Mouse (Mus musculus) kidney, postnatal 0 days (tissue): ENCODE measurements around the gene C1qtnf1. TPM values are rescaled to one million over a fixed set of nuclear protein-coding genes. Genes with fewer than 3 reads are reported as not detected.
A peak's percentile ranks its signal among the peaks of the same experiment; 100 is the strongest.

Experiments
- ATAC-seq: fragments of 200-750 bp; cut with Nextera tagmentation; replicated peaks from 2 replicates; pipeline ENCODE4 v1.8.0; 2017; ENCODE audit warnings: low read depth, moderate number of reproducible peaks, moderate TSS enrichment, moderate library complexity; ENCODE audit not compliant: low FRiP score
- DNase-seq: peaks from one replicate; pipeline ENCODE4 v3.0.0-alpha.2; 2016; ENCODE audit warnings: low spot score
- H3K27ac ChIP-seq: fragments of 300-500 bp; sonication (generic); 2 replicates; pipeline ENCODE4 v1.5.1; 2014; ENCODE audit warnings: mild to moderate bottlenecking
- H3K27me3 ChIP-seq: fragments of 300-500 bp; sonication (generic); 2 replicates; pipeline ENCODE4 v1.6.1; 2014; ENCODE audit warnings: low read length, mixed read lengths; ENCODE audit not compliant: insufficient read depth
- H3K36me3 ChIP-seq: fragments of 300-500 bp; sonication (generic); 2 replicates; pipeline ENCODE4 v1.6.1; 2014; ENCODE audit warnings: low read length, mixed read lengths; ENCODE audit not compliant: insufficient read depth
- H3K4me1 ChIP-seq: fragments of 300-500 bp; sonication (generic); replicated peaks from 2 replicates; pipeline ENCODE4 v1.6.1; 2014; ENCODE audit warnings: antibody characterized with exemption, low read length, mixed read lengths; ENCODE audit not compliant: insufficient read depth
- H3K4me2 ChIP-seq: fragments of 300-500 bp; sonication (generic); 2 replicates; pipeline ENCODE4 v1.6.1; 2014; ENCODE audit warnings: mild to moderate bottlenecking, low read length, moderate library complexity, mixed read lengths
- H3K4me3 ChIP-seq: fragments of 300-500 bp; sonication (generic); replicated peaks from 2 replicates; pipeline ENCODE4 v1.5.1; 2014; ENCODE audit warnings: low read depth, low read length
- H3K9ac ChIP-seq: fragments of 300-500 bp; sonication (generic); 2 replicates; pipeline ENCODE4 v1.6.1; 2014; ENCODE audit warnings: low read depth, low read length
- H3K9me3 ChIP-seq: fragments of 300-500 bp; sonication (generic); replicated peaks from 2 replicates; pipeline ENCODE4 v1.6.1; 2016; ENCODE audit warnings: low read length, inconsistent platforms, mixed read lengths
- CTCF ChIP-seq: IDR thresholded peaks from 2 replicates; pipeline ENCODE4 v1.5.1; 2016; ENCODE audit warnings: antibody characterized with exemption, low read depth, mild to moderate bottlenecking, moderate library complexity
- WGBS: fragments of 180-500 bp; shearing (Covaris S2); extraction: QIAGEN DNeasy Blood & Tissue Kit; methylation state at CpG from one replicate; pipeline ENCODE4 v1.1.7; 2014; 5-methylcytosine and 5-hydroxymethylcytosine counted together
- polyA plus RNA-seq: library from polyadenylated mRNA; unstranded; fragments of >200 nt; fragmentation: Nextera tagmentation; extraction: Ambion mirVana; gene quantifications from 2 replicates; pipeline ENCODE4 v1.2.1, GENCODE M21; 2015

C1qtnf1 gene
- polyA plus RNA-seq, 1 experiment from 2014 or later: 15.0 TPM

DNA sequence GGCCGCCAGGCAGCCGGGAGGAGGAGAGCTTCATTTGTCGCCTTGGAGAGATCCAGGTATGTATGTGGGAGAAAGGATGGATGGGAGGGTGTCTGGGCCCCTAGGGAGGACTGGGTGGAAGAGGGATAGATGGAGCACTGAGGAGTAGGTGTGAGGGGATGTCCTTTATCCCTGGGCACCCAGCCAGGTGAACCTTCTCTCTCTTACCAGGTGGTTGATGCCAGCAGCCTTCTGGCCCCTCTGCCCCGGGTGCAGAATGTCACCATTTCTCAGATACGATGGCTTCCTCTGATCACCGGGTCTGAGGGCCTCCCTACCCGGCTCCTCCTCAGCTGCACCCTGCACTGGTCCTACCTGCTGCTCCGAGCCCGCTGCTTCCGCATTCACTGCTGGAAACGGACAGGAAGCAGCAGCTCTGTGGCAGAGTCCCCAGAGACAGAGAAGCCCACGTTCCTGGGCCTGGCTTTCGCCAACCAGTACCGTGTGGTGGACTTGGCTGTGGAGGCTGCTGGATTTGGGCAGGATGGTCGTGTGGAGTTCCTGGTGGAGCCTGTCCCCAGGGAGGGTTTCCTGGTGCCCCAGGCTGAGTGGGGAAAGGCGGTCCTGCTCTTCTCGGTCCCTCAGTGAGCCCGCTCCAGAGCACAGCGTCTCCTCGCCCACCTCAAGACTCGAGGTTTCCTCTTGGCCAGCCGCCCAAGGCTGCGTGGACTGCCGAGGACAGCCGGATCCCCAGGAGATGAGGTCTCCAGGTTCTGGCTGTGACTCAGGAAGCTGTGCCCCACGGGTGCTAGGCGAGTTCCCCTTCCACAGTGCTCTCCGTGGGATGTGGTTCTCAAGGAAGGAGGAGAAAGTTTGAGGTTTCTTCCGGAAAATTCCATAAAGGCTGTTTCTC is 59.1 kb downstream of the C1qtnf1 start:
- no peak for ATAC-seq
- H3K4me2 ChIP-seq: no peak overlapping the region
- TF ChIP-seq CTCF: no peak
- H3K36me3 ChIP-seq: 0 out of 2 replicates have a peak, but pooled peaks cover 10% of the 10 kb centered on the region
- no peak overlapping the region for H3K27ac ChIP-seq
- no peak for DNase-seq
- 82% methylated on average over 29 of the region's 29 CpGs for WGBS
- H3K4me3 ChIP-seq: no peak overlapping the region
- no peak overlapping the region for H3K9ac ChIP-seq
- H3K9me3 ChIP-seq: no peaks in the 10 kb centered on the region
- peaks cover 7% of the 10 kb centered on the region for H3K4me1 ChIP-seq
- no peaks in the 10 kb centered on the region for H3K27me3 ChIP-seq

DNA sequence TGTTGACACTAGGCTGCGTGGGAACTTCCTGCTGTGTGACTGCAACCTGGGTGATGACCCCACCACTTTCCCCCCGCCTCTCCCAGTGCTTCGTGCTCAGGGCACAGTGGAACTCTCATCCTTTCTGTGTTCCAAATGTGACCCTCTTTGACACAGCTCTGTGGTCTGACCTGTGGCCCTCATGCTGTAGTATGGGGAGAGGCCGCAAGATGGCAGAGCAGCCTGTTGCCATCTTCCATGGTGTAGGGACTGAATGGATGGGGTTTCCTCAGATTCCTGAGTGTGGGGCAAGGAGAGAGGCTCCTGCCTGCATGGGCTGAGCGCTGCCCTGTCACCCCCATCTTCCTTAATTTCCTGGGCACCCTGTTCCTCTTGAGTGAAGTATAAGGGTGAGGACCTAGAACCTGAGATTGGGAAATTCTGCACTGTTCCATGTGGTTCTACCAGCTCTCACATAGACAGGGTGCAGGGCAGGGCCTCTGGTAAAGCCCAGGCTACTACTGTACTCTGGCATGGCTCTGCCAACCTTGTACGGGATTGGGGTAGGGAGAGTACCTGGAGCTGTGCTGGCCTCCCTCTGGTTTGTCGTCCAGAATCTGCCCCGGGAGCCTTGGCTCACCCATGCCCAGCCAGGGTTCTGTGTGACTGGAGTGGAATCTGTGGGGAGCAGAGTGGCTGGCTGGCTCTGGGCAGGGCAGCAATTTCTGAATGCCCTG is 60.3 kb downstream of the C1qtnf1 start:
- H3K9ac ChIP-seq: no peak overlapping the region
- 0 out of 2 replicates have a peak overlapping the region, but pooled peaks have one; percentile 14 for H3K4me2 ChIP-seq
- peak; percentile 37 for DNase-seq
- no peaks in the 10 kb centered on the region for H3K9me3 ChIP-seq
- 0 out of 2 replicates have a peak overlapping the region, but pooled peaks have one; percentile 19 for H3K27ac ChIP-seq
- H3K4me3 ChIP-seq: no peak overlapping the region
- TF ChIP-seq CTCF: peak; percentile 54
- H3K27me3 ChIP-seq: no peaks in the 10 kb centered on the region
- 62% methylated on average over 8 of the region's 8 CpGs for WGBS
- H3K4me1 ChIP-seq: peaks cover 7% of the 10 kb centered on the region
- H3K36me3 ChIP-seq: 0 out of 2 replicates have a peak, but pooled peaks cover 10% of the 10 kb centered on the region
- ATAC-seq: no peak; the same call in 1 of the 2 replicates

DNA sequence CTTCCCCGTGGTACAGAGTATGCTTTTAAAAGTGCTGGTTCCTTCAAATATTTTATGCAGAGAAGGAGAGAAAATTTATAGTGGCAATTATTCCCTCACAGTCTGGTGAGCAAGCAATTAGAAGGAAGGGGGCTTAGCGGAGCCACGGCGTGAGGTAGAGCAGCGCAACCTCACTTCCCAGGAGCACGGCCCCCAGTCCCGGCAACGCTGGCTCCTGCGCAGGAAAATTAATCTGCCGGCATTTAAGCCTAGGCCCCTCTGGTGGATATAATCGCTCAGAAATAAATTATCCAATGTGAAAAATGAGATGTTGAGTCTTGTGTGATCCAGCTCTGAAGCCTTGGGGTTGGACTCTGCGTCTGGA is 60.9 kb downstream of the C1qtnf1 start:
- no peak for TF ChIP-seq CTCF
- Histone ChIP-seq H3K27ac (0 out of 2 replicates have a peak overlapping the region, but pooled peaks have one; percentile 19), H3K36me3 (0 out of 2 replicates have a peak, but pooled peaks cover 10% of the 10 kb centered on the region), H3K9ac (no peak overlapping the region), H3K4me3 (no peak overlapping the region), H3K4me1 (peaks cover 7% of the 10 kb centered on the region), H3K4me2 (0 out of 2 replicates have a peak overlapping the region, but pooled peaks have one; percentile 14), H3K9me3 (no peaks in the 10 kb centered on the region), H3K27me3 (no peaks in the 10 kb centered on the region)
- no peak for ATAC-seq
- 29% methylated on average over 12 of the region's 12 CpGs for WGBS
- DNase-seq: no peak

DNA sequence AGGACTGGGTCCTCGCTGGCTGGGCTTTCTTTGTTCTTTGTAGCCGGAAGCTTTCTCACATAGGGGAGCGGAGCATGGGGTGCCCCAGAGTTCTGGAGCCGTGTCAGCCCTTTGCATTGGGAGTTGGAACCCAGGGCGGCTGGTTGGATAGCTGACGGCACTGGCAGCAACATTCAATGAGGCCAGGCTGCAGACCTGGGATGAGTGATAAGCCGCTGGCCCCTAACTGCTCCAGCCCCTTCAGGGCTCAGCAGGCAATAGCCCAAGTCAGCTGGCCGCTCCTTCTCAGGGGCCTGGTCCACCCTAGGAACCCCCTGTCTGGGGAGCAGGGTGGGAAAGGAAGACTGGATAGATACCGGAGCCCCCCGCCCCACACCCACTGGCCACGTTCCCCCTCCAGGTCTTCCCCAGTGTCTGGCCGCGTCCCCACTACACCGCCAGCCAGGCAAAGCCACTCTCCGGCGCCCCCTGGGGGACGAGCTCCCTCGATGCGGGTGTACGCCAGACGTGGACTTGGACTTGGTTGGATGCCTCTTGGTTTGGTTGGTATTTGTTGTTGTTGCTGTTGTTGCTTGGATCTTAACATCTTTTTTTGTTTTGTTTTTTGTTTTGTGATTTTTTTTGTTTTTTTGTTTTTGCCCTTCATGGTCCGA is 62.7 kb downstream of the C1qtnf1 start:
- Histone ChIP-seq H3K9me3 (no peaks in the 10 kb centered on the region), H3K9ac (no peak overlapping the region), H3K4me3 (no peak overlapping the region), H3K36me3 (0 out of 2 replicates have a peak, but pooled peaks cover 4% of the 10 kb centered on the region), H3K4me1 (peaks cover 15% of the 10 kb centered on the region), H3K27ac (no peak overlapping the region), H3K27me3 (no peaks in the 10 kb centered on the region), H3K4me2 (no peak overlapping the region)
- TF ChIP-seq CTCF: peak; percentile 81
- ATAC-seq (peak; percentile 45; the same call in 1 of the 2 replicates), DNase-seq (peak; percentile 75)
- 23% methylated on average over 22 of the region's 22 CpGs for WGBS

DNA sequence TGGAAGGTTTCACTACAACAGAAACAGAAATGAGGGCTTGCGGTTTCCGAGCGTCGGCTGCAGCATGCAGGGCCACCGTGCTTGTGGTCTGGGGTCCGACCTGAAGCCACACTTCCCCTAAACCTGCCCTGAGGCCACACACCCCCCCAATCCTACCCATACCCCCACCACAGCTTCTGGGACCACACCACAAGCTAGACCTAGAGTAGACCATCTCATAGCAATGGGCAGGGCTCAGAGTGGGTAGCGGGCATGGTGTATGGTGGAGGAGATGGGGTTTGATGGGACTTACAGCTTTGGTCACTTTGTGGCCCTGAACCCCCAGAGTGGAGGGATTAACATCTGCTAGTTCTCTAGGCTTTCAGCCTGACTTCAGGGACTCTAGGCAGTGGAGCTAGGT is 63.2 kb downstream of the C1qtnf1 start:
- H3K9ac ChIP-seq: no peak overlapping the region
- H3K4me2 ChIP-seq: no peak overlapping the region
- no peak for TF ChIP-seq CTCF
- 89% methylated on average over 7 of the region's 7 CpGs for WGBS
- H3K4me1 ChIP-seq: peaks cover 16% of the 10 kb centered on the region
- H3K27ac ChIP-seq: no peak overlapping the region
- no peaks in the 10 kb centered on the region for H3K9me3 ChIP-seq
- H3K27me3 ChIP-seq: no peaks in the 10 kb centered on the region
- H3K4me3 ChIP-seq: no peak overlapping the region
- DNase-seq: no peak
- 0 out of 2 replicates have a peak, but pooled peaks cover 4% of the 10 kb centered on the region for H3K36me3 ChIP-seq
- ATAC-seq: no peak

DNA sequence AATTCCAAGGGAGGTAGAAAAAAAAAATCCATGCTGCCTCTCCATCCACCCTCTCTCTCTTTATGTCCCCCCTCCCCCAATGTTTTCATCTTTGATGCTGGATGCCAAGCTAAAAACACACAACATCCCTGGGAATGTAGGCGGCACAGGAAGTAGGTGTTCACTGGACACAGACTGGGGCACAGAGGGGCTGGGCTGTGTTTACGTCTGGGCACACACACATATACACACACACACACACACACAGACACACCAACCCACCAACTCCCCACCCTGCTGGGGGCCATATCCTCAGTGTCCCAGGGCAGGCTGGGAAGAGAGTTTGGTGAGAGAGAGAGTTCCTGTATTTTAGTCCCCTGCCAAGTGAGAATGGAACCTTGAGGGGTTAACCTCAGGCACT is 65.5 kb downstream of the C1qtnf1 start:
- H3K4me2 ChIP-seq: no peak overlapping the region
- no peak overlapping the region for H3K9ac ChIP-seq
- no peak for TF ChIP-seq CTCF
- H3K27me3 ChIP-seq: no peaks in the 10 kb centered on the region
- ATAC-seq: no peak
- peaks cover 22% of the 10 kb centered on the region for H3K4me1 ChIP-seq
- WGBS: 87% methylated on average over 2 of the region's 2 CpGs
- DNase-seq: no peak
- 0 out of 2 replicates have a peak overlapping the region, but pooled peaks have one; percentile 15 for H3K27ac ChIP-seq
- H3K9me3 ChIP-seq: no peaks in the 10 kb centered on the region
- H3K4me3 ChIP-seq: no peak overlapping the region
- no peaks in the 10 kb centered on the region for H3K36me3 ChIP-seq
